Mouse (Mus musculus) cerebellum, adult 2 months (tissue): ENCODE results near the gene Gucd1.
"Not testable (repeated sequence)": the region's sequence is repeated elsewhere in the genome, so short reads cannot be mapped to it uniquely, and the experiment has no call there.

Source experiments
- CTCF ChIP-seq: fragments of 200-500 bp; IDR thresholded peaks from 2 replicates; pipeline ENCODE4 v1.5.1; 2011; ENCODE audit warnings: low read depth, mild to moderate bottlenecking, control low read depth, low read length, moderate library complexity, borderline replicate concordance; ENCODE audit not compliant: insufficient read depth
- POLR2A ChIP-seq: fragments of 200-500 bp; IDR thresholded peaks from 2 replicates; pipeline ENCODE4 v1.6.1; 2011; ENCODE audit warnings: low read length, control low read depth, borderline replicate concordance; ENCODE audit not compliant: insufficient read depth

DNA sequence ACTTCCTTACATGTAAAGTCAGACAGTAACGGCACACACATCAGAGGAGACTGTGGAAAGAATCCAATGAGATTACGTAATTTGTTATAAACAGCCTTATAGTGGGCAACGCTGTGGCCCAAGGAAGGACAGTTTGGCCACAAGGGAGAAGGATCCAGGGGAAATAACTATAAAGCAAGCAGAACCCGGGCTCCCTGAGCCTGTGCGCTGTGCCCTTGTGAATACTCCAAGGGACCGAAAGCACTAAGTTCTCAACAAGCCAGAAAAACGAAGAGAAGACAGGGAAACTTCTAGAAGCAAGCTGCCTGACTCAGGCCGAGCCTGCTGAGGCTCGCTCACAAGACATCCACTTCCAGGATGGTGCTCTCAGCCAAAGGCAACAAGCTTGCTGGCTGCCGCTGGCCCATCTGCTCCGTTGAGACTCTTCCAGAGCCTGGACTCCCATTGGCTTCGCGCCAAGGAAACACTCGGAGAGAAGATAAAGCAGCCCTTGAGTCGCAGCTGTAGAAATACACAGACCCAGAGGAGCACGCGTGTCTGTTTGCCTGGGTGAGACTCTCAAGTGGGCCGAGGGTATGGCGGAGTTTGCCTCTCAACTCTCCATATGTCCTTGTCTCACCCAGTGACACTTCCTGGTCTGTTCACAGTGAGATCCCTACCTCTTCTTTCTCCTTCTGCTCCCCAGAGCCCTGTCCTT, 144.0 kb downstream of the Gucd1 start:
- not testable (repeated sequence) for TF ChIP-seq CTCF, POLR2A
